Mouse (Mus musculus) heart, embryonic 14.5 days (tissue): ENCODE results near the gene Shh. TPM values are rescaled to one million over a fixed set of nuclear protein-coding genes. Genes with fewer than 3 reads are reported as not detected.

Source experiments
- ATAC-seq: fragments of 200-750 bp; cut with Nextera tagmentation; 2 replicates; pipeline ENCODE4 v1.8.0; 2017; ENCODE audit warnings: low read depth, moderate TSS enrichment; ENCODE audit not compliant: insufficient number of reproducible peaks, insufficient read depth, low FRiP score
- H3K27ac ChIP-seq, 2 experiments: fragments of 200-500 bp in 1 of 2; fragments of 300-500 bp in 1 of 2; sonication (generic) in 1 of 2; replicated peaks in 1 of 2; 2 replicates each; pipeline ENCODE4 v1.5.1; 2012 to 2014; ENCODE audit warnings: low read depth in 2 of 2, low read length in 2 of 2, control low read depth in 1 of 2, mild to moderate bottlenecking in 1 of 2, mixed read lengths in 1 of 2; ENCODE audit not compliant: control insufficient read depth in 1 of 2, insufficient read depth in 1 of 2
- H3K27me3 ChIP-seq: fragments of 300-500 bp; sonication (generic); 2 replicates; pipeline ENCODE4 v1.6.1; 2014; ENCODE audit warnings: mild to moderate bottlenecking, low read length, control low read depth; ENCODE audit not compliant: control insufficient read depth, insufficient read depth
- H3K36me3 ChIP-seq: fragments of 300-500 bp; sonication (generic); 2 replicates; pipeline ENCODE4 v1.6.1; 2014; ENCODE audit warnings: mild to moderate bottlenecking, control low read depth, low read length, mixed read lengths; ENCODE audit not compliant: control insufficient read depth, insufficient read depth
- H3K4me1 ChIP-seq, 2 experiments: fragments of 200-500 bp in 1 of 2; fragments of 300-500 bp in 1 of 2; sonication (generic) in 1 of 2; 2 replicates each; pipeline ENCODE4 v1.6.1; 2012 to 2014; ENCODE audit warnings: low read length in 2 of 2, control low read depth in 1 of 2, mixed read lengths in 1 of 2; ENCODE audit not compliant: control insufficient read depth in 2 of 2, insufficient read depth in 2 of 2
- H3K4me2 ChIP-seq: fragments of 300-500 bp; sonication (generic); 2 replicates; pipeline ENCODE4 v1.6.1; 2014; ENCODE audit warnings: mild to moderate bottlenecking, low read length
- H3K4me3 ChIP-seq, 2 experiments: fragments of 200-500 bp in 1 of 2; fragments of 300-500 bp in 1 of 2; sonication (generic) in 1 of 2; 2 replicates each; pipeline ENCODE4 v1.5.1; 2012 to 2014; ENCODE audit warnings: low read length in 2 of 2, mild to moderate bottlenecking in 2 of 2, control low read depth in 1 of 2, low read depth in 1 of 2, moderate library complexity in 1 of 2; ENCODE audit not compliant: control insufficient read depth in 1 of 2, insufficient read depth in 1 of 2
- H3K9ac ChIP-seq: fragments of 300-500 bp; sonication (generic); 2 replicates; pipeline ENCODE4 v1.6.1; 2014; ENCODE audit warnings: mild to moderate bottlenecking, low read length
- H3K9me3 ChIP-seq: fragments of 300-500 bp; sonication (generic); 2 replicates; pipeline ENCODE4 v1.6.1; 2016; ENCODE audit warnings: low read length, control low read depth; ENCODE audit not compliant: control insufficient read depth
- WGBS: fragments of 180-500 bp; shearing (Covaris S2); extraction: QIAGEN DNeasy Blood & Tissue Kit; methylation state at CpG from one replicate; pipeline ENCODE4 v1.1.7; 2014; 5-methylcytosine and 5-hydroxymethylcytosine counted together
- polyA plus RNA-seq: library from polyadenylated mRNA; unstranded; fragments of >200 nt; fragmentation: Nextera tagmentation; extraction: Ambion mirVana; gene quantifications from 2 replicates; pipeline ENCODE4 v1.2.1, GENCODE M21; 2014

The Shh gene
- not detected in 2 replicates for polyA plus RNA-seq

DNA sequence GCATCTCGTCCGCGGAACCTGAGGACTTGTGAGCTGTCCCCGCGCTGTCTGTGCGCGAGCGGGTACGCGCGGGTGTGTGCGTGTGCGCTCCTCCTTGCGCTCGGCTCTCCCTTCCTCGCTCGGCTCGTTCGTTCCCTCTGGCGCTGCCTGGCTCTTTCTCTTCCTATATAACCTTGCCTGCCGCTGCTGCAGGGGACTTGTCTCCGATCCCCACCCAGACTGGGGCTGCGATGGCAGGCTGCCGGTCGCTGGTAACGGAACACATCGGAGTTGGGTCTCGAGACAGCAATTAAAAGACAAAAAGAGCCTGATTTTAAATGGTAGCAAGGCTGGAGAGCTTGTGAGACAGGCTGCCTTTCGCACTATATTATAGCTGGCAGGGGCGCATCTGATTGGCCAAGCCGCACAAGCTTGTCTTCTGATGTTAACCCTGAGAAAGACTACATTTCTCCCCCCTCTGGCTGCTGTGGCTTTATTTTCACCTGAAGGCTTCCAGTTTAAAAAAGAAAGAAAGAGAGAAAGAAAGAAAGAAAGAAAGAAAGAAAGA is at the start of gene Shh:
Gene Shh (minus strand): TSS at position 497 of the 547 bp plus-strand sequence.
- no peak within 1 kb of the TSS for H3K27ac ChIP-seq

DNA sequence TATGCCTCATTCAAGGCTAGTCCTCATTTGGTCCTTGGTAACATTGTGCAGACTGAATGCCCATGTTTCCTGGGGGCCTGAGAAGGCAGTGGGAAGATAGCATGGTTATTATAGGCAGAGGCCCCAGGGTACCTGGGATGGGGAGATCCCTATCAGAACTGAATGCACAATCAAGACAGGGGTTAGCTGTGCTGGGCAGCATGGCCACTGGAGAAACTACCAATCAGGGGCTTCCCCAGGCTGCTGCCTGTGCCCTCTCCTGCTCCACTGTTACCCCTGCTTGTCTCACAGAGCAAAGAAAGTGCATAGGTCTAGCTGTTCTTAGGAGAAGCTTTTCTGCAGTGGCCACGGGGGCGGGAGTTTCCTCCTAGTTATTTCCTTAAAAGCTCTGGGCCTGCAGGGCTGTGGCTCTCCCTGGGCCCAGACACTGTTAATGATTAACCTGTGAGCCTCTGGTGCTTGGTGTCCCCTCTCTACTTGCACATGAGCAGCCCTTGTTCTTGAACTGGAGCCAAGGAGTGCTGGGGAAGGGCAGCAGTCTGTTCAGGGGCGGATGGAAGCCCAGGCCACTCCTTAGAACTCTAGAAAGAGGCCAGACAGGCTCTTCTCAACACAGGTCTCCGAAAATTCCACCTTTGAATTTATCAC is 33.9 kb upstream of the Shh start:
- H3K4me1 ChIP-seq, result no peaks in the 10 kb centered on the region
- H3K27me3 ChIP-seq, result no peaks in the 10 kb centered on the region
- no peaks in the 10 kb centered on the region for H3K36me3 ChIP-seq
- no peaks in the 10 kb centered on the region for H3K9me3 ChIP-seq
- H3K4me3 ChIP-seq, result no peak overlapping the region
- no peak overlapping the region for H3K4me2 ChIP-seq
- no peak overlapping the region for H3K9ac ChIP-seq
- no peak for ATAC-seq
- no peak overlapping the region for H3K27ac ChIP-seq
- WGBS, result 82% methylated on average over 4 of the region's 4 CpGs

More for the DNA sequence above, at the start of gene Shh:
- no peak for ATAC-seq
- H3K4me3 ChIP-seq, result peak within 1 kb of the TSS; percentile 19 to 32
- H3K4me2 ChIP-seq, result peak within 1 kb of the TSS; percentile 56
- peaks cover 2 to 22% of the 10 kb centered on the region in 2 experiments; a peak in 3 of 4 replicates for H3K4me1 ChIP-seq
- H3K9me3 ChIP-seq, result no peaks in the 10 kb centered on the region
- peaks cover 95% of the 10 kb centered on the region for H3K27me3 ChIP-seq
- H3K36me3 ChIP-seq, result no peaks in the 10 kb centered on the region
- WGBS, result 2% methylated on average over 26 of the region's 31 CpGs
- no peak within 1 kb of the TSS for H3K9ac ChIP-seq

DNA sequence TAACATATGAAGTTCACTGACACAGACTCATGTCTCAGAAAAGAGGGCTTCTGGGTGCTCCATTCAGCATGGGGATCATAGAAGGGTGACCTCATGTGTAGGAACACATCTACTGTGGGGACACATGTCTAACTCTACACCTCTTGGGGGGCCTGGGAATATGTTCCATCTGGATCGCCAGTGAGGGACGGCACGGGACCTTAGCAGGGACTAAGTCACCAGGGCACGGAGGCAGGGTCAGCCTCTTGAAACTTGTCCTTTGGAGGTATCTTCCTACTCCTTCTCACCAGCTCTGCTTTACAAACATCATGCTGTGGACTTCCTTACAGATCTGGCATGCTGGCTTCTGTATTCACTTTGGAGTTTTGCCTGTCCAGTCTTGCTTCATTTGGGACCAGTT is 31.8 kb upstream of the Shh start:
- no peak overlapping the region for H3K27ac ChIP-seq
- 88% methylated on average over 4 of the region's 4 CpGs for WGBS
- no peaks in the 10 kb centered on the region for H3K27me3 ChIP-seq
- no peak overlapping the region for H3K4me2 ChIP-seq
- H3K36me3 ChIP-seq, result no peaks in the 10 kb centered on the region
- no peaks in the 10 kb centered on the region for H3K4me1 ChIP-seq
- H3K9me3 ChIP-seq, result no peaks in the 10 kb centered on the region
- no peak overlapping the region for H3K9ac ChIP-seq
- no peak for ATAC-seq
- no peak overlapping the region for H3K4me3 ChIP-seq

DNA sequence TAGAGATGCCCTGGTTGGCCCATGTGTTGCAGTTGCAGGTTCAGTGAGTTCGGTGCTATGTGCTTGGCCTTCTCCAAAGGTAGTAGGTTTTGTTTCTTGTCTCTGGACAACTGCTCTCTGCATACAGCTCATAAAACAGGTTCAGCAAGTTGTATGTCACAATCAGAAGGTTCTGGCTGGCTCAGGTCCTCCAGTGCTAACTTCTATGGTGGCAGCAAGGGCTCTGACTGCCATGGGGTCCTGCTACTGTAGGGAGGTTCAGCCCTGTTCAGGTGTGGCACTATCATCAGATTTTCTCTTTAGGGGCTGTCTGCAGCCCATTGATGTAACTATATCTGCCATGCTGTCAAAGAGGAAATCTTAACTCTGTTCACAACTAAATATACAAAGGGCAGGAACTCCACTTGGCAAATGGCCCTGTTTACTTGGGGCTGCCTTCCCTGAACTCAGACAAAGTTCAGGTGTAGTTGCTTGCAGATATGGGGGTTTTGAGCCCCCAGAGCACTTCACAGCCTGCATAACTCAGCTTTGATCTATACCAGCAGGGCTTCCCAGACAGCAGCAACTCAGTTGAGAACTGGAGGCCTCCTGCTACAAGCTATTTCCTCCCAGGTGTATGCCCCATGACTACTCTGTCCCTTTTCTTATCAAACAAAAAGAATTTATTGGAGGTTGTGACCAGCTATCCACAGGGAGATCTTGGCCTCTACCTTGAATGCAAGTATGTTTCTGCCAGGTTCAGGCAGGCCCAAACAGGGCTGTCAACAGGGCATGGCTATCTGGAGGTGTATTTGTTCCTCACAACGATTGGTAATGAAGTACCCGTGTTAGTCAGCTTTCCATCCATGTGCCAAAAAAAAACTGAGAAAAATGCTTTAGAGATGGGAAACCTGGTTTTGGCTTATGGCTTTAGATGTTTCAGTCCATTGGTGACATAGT is 28.9 kb upstream of the Shh start:
- H3K9ac ChIP-seq, result no peak overlapping the region
- no peaks in the 10 kb centered on the region for H3K4me1 ChIP-seq
- H3K27ac ChIP-seq, result no peak overlapping the region
- no peaks in the 10 kb centered on the region for H3K9me3 ChIP-seq
- WGBS, result 82% methylated on average over 3 of the region's 3 CpGs
- no peak for ATAC-seq
- H3K4me2 ChIP-seq, result no peak overlapping the region
- H3K27me3 ChIP-seq, result no peaks in the 10 kb centered on the region
- H3K36me3 ChIP-seq, result no peaks in the 10 kb centered on the region
- H3K4me3 ChIP-seq, result no peak overlapping the region

DNA sequence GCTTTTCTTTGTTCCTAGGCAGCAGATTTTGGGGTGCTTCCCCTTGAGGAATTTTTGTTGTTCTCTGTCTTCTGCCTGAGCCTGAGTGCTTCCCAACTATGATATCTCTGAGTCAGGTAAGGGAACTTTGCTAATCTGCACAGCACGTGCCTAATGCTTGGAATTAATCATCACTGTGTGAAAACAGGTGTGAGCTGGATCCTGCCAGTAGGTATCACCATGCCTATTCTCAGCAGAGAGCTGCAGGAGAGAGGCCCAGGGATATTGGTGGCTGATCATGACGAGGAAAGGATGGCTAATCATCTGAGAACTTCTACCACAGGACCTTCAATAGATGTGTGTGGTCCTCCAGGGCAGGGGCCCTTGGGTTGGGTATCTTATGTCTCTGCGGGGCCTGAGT is 26.5 kb upstream of the Shh start:
- Histone ChIP-seq H3K4me3 (no peak overlapping the region), H3K36me3 (no peaks in the 10 kb centered on the region), H3K27me3 (no peaks in the 10 kb centered on the region), H3K27ac (no peak overlapping the region), H3K4me2 (no peak overlapping the region), H3K4me1 (no peaks in the 10 kb centered on the region), H3K9ac (no peak overlapping the region), H3K9me3 (no peaks in the 10 kb centered on the region)
- ATAC-seq, result no peak
- WGBS, result 67% methylated on average over 3 of the region's 3 CpGs

DNA sequence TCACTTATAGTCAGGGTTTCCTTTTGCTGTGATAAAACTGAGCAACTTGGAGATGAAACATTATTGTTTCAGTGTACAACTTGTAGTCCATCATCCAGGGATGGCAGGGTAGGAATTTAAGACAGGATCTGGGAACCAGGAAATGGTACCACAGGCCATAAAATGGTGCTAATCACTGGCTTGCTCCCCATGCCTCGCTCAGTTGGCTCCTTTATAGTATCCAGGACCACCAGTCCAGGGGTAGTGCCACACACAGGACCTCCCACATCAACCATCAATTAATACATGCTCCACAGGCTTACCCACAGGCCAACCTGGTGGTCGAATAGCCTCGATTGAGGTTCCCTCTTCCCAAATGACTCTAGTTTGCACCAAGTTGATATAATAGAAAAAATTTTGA is 15.9 kb upstream of the Shh start:
- Histone ChIP-seq H3K9ac (no peak overlapping the region), H3K27ac (no peak overlapping the region), H3K4me1 (no peaks in the 10 kb centered on the region), H3K4me2 (no peak overlapping the region), H3K9me3 (no peaks in the 10 kb centered on the region), H3K36me3 (no peaks in the 10 kb centered on the region), H3K27me3 (no peaks in the 10 kb centered on the region), H3K4me3 (no peak overlapping the region)
- 66% methylated on average over 3 of the region's 3 CpGs for WGBS
- no peak for ATAC-seq

DNA sequence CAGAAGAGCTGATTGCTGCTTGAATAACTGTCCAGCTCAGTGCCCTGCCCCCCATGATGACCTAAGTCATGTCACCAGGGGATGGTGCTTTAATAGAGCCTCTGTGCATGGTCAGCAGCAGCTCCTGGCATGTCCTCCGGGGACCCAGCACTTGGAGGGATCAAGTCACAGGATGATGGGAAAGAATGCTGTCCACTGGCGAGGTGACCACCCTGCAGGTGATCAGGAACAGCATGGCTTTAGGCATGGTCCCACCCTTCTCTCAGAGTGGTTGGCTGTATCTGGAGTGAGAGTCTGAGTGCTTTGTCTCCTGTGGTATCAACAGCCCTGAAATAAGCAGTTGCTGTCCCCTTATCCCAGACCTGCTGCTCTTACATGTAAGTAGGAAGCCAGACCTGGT is 14.7 kb upstream of the Shh start:
- Histone ChIP-seq H3K36me3 (no peaks in the 10 kb centered on the region), H3K27me3 (no peaks in the 10 kb centered on the region), H3K4me1 (no peaks in the 10 kb centered on the region), H3K9me3 (no peaks in the 10 kb centered on the region), H3K4me3 (no peak overlapping the region), H3K27ac (no peak overlapping the region), H3K4me2 (no peak overlapping the region), H3K9ac (no peak overlapping the region)
- WGBS, result 50% methylated on average over 2 of the region's 2 CpGs
- ATAC-seq, result no peak
